Mouse (Mus musculus) stomach, postnatal 0 days (tissue): ENCODE results near the gene Chn1. TPM values are rescaled to one million over a fixed set of nuclear protein-coding genes. Genes with fewer than 3 reads are reported as not detected.
"Not testable (repeated sequence)": the region's sequence is repeated elsewhere in the genome, so short reads cannot be mapped to it uniquely, and the experiment has no call there.

Source experiments
- ATAC-seq: fragments of 200-750 bp; cut with Nextera tagmentation; 2 replicates; pipeline ENCODE4 v1.8.0; 2017; ENCODE audit not compliant: low FRiP score, low TSS enrichment
- DNase-seq: peaks from one replicate; pipeline ENCODE4 v3.0.0-alpha.2; 2016; ENCODE audit warnings: low spot score
- H3K27ac ChIP-seq: fragments of 300-500 bp; sonication (generic); replicated peaks from 2 replicates; pipeline ENCODE4 v1.5.1; 2014; ENCODE audit warnings: mild to moderate bottlenecking, control low read depth
- H3K27me3 ChIP-seq: fragments of 300-500 bp; sonication (generic); 2 replicates; pipeline ENCODE4 v1.6.1; 2014; ENCODE audit warnings: low read length; ENCODE audit not compliant: control insufficient read depth, insufficient read depth
- H3K36me3 ChIP-seq: fragments of 300-500 bp; sonication (generic); 2 replicates; pipeline ENCODE4 v1.6.1; 2014; ENCODE audit warnings: low read length, mixed read lengths; ENCODE audit not compliant: control insufficient read depth, insufficient read depth
- H3K4me1 ChIP-seq: fragments of 300-500 bp; sonication (generic); replicated peaks from 2 replicates; pipeline ENCODE4 v1.6.1; 2014; ENCODE audit warnings: antibody characterized with exemption; ENCODE audit not compliant: control insufficient read depth, insufficient read depth
- H3K4me2 ChIP-seq: fragments of 300-500 bp; sonication (generic); replicated peaks from 2 replicates; pipeline ENCODE4 v1.6.1; 2014; ENCODE audit warnings: low read depth, mild to moderate bottlenecking, control low read depth, moderate library complexity
- H3K4me3 ChIP-seq: fragments of 300-500 bp; sonication (generic); 2 replicates; pipeline ENCODE4 v1.5.1; 2014; ENCODE audit warnings: low read depth, low read length, control low read depth
- H3K9ac ChIP-seq: fragments of 300-500 bp; sonication (generic); 2 replicates; pipeline ENCODE4 v1.6.1; 2014; ENCODE audit warnings: mild to moderate bottlenecking, low read length, control low read depth, mixed read lengths
- H3K9me3 ChIP-seq: fragments of 300-500 bp; sonication (generic); 2 replicates; pipeline ENCODE4 v1.6.1; 2016; ENCODE audit warnings: low read length; ENCODE audit not compliant: control insufficient read depth
- CTCF ChIP-seq: IDR thresholded peaks from 2 replicates; pipeline ENCODE4 v1.5.1; 2016; ENCODE audit warnings: antibody characterized with exemption, low read depth, mild to moderate bottlenecking, moderate library complexity
- EP300 ChIP-seq: optimal IDR thresholded peaks from 2 replicates; pipeline ENCODE3; 2016; ENCODE audit warnings: antibody characterized with exemption
- WGBS: fragments of 180-500 bp; shearing (Covaris S2); extraction: QIAGEN DNeasy Blood & Tissue Kit; methylation state at CpG from one replicate; pipeline ENCODE4 v1.1.7; 2014; 5-methylcytosine and 5-hydroxymethylcytosine counted together
- polyA plus RNA-seq: library from polyadenylated mRNA; unstranded; fragments of >200 nt; fragmentation: Nextera tagmentation; extraction: Ambion mirVana; gene quantifications from 2 replicates; pipeline ENCODE4 v1.2.1, GENCODE M21; 2015

Chn1 gene
- polyA plus RNA-seq: 7.4 and 9.4 TPM in 2 replicates

GRCm38 (mm10) chr2:73774786-73775682, at the start of gene Chn1:
Chn1 (minus strand) TSS chr2:73775346.
- WGBS: under 1% methylated on average over 54 of the region's 131 CpGs
- Histone ChIP-seq H3K4me2 (peak within 1 kb of the TSS; percentile 91), H3K4me3 (peak within 1 kb of the TSS; percentile 77), H3K9me3 (no peaks in the 10 kb centered on the region), H3K27ac (no peak within 1 kb of the TSS; the same call in 1 of the 2 replicates), H3K4me1 (no peaks in the 10 kb centered on the region), H3K36me3 (no peaks in the 10 kb centered on the region), H3K9ac (peak within 1 kb of the TSS; percentile 63), H3K27me3 (no peaks in the 10 kb centered on the region)
- peak; percentile 89 for ATAC-seq
- TF ChIP-seq EP300: no peak
- TF ChIP-seq CTCF: no peak
- DNase-seq: peak; percentile 62

DNA sequence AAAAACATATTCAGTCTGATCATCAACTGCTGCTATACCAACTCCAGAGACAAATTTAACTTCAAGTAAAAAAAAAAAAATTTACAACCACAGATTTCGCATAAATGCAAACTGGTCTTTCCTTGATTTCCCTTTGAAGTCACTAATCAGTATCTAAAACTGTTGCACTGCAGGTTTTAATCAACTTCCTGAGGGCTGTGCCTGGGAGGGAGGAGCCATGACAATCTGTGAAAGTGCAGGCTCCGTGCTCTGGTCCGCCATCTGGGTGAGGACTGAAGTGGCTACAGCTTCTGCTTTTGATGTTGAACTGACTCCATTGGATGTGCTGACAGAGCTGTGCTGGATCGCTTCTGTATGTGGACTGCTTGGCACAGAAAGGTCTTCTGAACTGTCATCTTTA, 43.6 kb upstream of the Chn1 start:
- H3K27me3 ChIP-seq: no peaks in the 10 kb centered on the region
- DNase-seq: no peak
- no peak for TF ChIP-seq EP300
- no peak for TF ChIP-seq CTCF
- no peak for ATAC-seq
- H3K4me1 ChIP-seq: no peaks in the 10 kb centered on the region
- H3K9ac ChIP-seq: no peak overlapping the region
- no peak overlapping the region for H3K27ac ChIP-seq
- 79% methylated on average over 4 of the region's 4 CpGs for WGBS
- no peak overlapping the region for H3K4me3 ChIP-seq
- no peaks in the 10 kb centered on the region for H3K9me3 ChIP-seq
- no peak overlapping the region for H3K4me2 ChIP-seq
- no peaks in the 10 kb centered on the region for H3K36me3 ChIP-seq

DNA sequence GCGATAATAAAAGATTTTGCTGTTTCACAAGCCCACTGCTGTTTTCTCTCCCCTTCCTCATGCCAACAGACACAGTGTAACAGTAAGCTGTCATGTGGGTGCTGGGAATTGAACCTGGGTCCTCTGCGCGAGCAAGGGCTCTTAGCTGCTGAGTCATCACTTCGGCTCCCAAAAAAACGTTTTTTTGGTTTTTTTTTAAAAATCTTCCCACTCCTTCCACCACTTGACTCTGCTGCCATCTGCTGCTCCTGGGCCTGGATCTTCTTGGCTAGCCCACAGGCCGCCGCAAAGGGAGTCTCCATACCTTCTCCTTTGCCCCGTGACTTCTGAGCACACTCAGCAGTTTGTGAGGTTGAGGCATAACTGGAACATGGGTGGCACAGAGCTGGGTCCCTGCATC, 32.5 kb upstream of the Chn1 start:
- no peak overlapping the region for H3K27ac ChIP-seq
- no peaks in the 10 kb centered on the region for H3K4me1 ChIP-seq
- H3K27me3 ChIP-seq: no peaks in the 10 kb centered on the region
- ATAC-seq (no peak), DNase-seq (no peak)
- no peak overlapping the region for H3K9ac ChIP-seq
- no peaks in the 10 kb centered on the region for H3K36me3 ChIP-seq
- no peak for TF ChIP-seq EP300
- TF ChIP-seq CTCF: 0 out of 2 replicates have a peak, but pooled peaks have one; percentile 16
- whole genome bisulfite sequencing: 77% methylated on average over 8 of the region's 8 CpGs
- no peaks in the 10 kb centered on the region for H3K9me3 ChIP-seq
- H3K4me2 ChIP-seq: no peak overlapping the region
- H3K4me3 ChIP-seq: no peak overlapping the region

DNA sequence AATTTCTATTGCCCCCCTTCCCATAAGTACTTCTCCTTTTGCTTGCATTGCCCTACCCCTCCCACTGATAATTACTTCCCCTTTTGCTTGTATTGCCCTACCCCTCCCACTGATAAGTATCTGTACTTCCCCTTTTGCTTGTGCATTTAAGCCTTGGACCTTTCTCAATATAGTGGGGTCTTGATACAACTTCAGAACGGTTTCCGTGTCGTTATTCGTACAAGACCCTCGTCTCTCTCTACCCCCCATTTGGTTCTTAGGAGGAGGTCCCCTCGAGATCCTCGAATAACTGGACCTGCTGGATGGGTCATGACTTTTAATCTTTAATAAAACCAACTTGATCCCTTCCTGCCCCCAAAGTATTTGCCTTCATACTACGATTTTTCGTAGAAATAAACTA, 25.0 kb upstream of the Chn1 start:
- H3K27ac ChIP-seq, H3K4me2 ChIP-seq, H3K9ac ChIP-seq, H3K4me3 ChIP-seq, DNase-seq, H3K36me3 ChIP-seq, H3K4me1 ChIP-seq, ATAC-seq, H3K9me3 ChIP-seq, H3K27me3 ChIP-seq: not testable (repeated sequence)
- 85% methylated on average over 9 of the region's 9 CpGs for WGBS

DNA sequence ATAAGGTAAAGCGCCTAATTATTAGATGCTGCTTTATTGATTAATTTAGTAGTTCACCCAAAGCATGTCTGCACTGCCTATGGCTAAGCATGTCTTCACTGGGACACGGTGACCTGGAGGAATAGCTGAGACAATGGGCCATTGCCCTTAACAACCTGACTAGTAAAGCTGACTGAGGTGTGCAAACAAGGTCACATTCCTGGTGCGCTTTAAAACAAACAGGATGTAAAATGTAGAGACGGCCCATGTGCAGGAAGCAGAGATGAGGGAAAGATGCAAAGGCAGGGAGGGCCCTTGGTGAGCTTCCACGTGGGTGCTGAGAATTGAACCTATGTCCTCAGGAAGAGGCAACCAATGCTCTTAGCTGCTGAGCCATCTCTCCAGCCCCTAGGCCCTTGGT, 23.6 kb upstream of the Chn1 start:
- no peak overlapping the region for H3K4me2 ChIP-seq
- TF ChIP-seq CTCF (no peak), EP300 (no peak)
- WGBS: 49% methylated on average over 5 of the region's 5 CpGs

DNA sequence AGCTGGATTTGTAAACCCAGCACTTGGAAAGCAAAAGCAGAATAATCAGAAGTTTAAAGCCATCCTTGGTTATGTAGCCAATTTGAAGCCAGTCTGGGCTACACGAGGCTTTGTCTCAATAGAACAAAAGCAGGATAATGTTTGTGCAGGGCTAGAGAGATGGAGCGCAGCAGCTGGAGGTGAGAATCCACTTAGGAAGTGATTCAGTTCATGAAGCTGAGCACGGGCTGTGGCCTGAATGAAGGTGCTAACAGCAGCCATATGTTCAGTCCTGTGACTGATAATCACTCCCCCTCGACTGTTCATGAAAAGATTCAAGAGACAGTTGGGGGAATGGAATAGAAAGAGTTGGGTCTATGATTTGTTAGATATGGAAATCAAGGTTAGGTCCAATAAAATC, 23.0 kb upstream of the Chn1 start:
- Histone ChIP-seq H3K27ac (no peak overlapping the region), H3K4me3 (no peak overlapping the region), H3K27me3 (no peaks in the 10 kb centered on the region), H3K9me3 (no peaks in the 10 kb centered on the region), H3K4me2 (no peak overlapping the region), H3K36me3 (no peaks in the 10 kb centered on the region), H3K4me1 (no peaks in the 10 kb centered on the region), H3K9ac (no peak overlapping the region)
- WGBS: 50% methylated on average over 4 of the region's 4 CpGs
- DNase-seq: no peak
- ATAC-seq: no peak
- no peak for TF ChIP-seq EP300
- no peak for TF ChIP-seq CTCF

More for the DNA sequence above, 23.6 kb upstream of the Chn1 start:
- Histone ChIP-seq H3K27me3 (no peaks in the 10 kb centered on the region), H3K27ac (no peak overlapping the region), H3K36me3 (no peaks in the 10 kb centered on the region), H3K4me3 (no peak overlapping the region), H3K4me1 (no peaks in the 10 kb centered on the region), H3K9me3 (no peaks in the 10 kb centered on the region), H3K9ac (no peak overlapping the region)
- DNase-seq: no peak
- ATAC-seq: no peak
